Mouse (Mus musculus) thymus, adult 18-20 months (tissue): ENCODE results near the gene Rnpc3.
"Not testable (repeated sequence)": the region's sequence is repeated elsewhere in the genome, so short reads cannot be mapped to it uniquely, and the experiment has no call there.

Experiments used
- DNase-seq, 2 experiments: peaks; one replicate each; pipeline ENCODE4 v3.0.0; 2022; ENCODE audit warnings: mixed read lengths in 2 of 2

Gene Rnpc3

DNA sequence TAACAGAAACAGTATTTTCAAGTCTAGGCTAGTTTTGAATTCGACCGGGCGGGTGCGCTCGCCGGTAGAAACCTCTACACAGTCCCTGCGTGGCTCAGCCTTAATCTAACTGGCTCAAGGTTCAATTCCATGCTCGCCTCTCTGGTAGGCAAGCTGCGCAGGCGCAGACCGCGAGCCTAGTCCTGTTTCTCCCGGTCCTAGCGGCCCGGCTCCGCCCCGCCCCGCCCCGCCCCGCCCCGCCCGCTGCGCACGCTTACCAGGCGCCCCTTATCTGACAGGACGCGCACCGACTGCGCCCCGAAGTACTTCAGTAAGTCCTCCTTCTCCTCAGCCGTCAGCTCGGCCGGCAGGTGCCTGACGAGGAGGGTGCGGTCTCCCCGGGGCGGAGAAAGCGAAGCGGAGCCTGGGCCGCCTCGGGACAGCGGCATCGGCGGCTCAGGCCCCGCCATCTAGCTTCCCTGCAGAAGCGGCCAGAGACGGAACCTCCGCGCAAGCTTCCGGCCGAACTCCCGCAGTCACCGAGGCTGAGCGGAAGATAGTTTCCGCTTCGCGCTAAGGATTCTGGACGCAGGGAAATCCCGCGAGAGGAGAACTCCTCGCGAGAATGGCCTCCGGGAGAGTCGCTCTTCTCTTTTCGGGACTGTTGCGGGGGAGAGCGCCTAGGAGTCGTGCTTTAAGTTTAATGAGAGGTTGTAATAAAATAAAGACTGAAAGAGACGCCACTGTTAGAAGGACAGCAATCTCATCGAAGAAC is at the start of gene Rnpc3:
TSS of gene Rnpc3 (minus strand) at position 544 of the 754 bp plus-strand sequence.
- DNase-seq: peak; percentile 87 to 93

GRCm38 (mm10) chr3:113656940-113657339 is 27.0 kb upstream of the Rnpc3 start:
- no peak for DNase-seq

GRCm38 (mm10) chr3:113654335-113654734 is 24.4 kb upstream of the Rnpc3 start:
- DNase-seq: no peak

DNA sequence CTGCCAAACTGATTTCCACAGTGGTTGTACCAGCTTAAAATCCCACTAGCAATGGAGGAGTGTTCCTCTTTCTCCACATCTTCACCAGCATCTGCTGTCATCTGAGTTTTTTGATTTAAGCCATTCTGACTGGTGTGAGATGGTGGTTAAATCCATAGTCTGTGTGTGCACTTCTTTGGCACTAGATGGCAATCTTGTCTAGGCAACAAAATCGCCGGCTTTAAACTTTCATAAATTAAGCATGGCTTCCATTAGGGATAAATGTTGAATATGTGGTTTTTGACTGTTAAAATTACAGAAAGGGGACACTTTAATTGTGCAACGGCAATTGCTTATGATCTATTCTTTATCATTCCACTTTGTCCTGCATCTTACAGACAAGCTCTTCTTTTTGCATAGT is 21.4 kb upstream of the Rnpc3 start:
- not testable (repeated sequence) for DNase-seq

DNA sequence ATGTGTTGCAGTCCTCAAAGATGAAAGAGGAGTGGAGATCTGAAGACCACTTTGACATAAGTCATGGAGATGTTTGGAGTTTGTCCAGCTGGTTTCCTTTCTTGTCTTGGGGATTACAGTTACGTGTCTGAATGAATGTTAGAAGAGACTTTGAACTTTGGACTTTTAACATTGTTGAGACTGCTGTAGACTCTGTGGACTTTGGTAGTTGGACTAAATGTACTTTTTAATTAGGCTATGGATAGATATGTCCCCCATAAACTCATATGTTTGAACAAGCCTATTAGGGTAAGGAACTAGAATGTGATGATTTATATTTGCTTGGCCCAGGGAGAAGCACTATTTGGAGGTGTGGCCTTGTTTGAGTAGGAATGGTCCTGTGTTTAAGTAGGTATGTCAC is 9.6 kb upstream of the Rnpc3 start:
- no peak for DNase-seq

DNA sequence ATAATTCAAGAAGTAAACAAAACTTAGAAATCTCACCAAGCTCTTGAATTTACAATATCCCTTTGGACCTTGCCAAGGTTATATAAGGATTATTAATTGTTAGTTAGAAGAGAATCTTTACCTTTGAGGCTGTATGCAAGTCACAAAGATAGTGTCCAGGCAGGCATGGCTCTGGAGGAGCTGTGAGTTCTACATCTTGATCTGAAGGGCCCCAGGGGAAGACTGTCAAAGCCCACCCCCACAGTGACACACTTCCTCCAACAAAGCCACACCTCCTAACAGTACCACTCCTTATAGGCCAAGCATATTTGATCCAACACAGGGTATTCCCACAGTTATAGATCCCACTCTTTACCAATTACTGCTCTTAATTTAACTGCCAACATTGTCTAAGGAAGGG is 4.3 kb upstream of the Rnpc3 start:
- DNase-seq: no peak

GRCm38 (mm10) chr3:113631611-113632010 is 1.7 kb upstream of the Rnpc3 start:
- no peak for DNase-seq

DNA sequence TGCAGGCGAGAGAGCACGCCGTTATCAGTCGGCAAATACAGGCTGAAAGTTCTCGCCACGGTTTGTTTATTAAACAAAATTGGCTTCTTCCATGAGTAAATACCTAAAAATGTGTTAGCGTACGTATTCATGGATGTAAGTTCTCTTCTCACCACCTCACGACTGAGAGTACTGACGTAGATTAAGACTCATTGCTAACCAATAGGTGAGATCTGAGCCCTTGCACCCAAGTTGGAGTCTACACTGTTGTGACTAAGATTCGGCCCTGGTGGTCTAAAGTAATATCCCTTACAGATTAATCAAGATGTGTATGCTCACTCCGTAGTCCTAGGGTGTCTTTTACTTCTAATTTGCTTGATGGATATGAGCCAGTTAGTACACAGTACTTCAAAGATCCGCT is 615 bp upstream of the Rnpc3 start:
- no peak for DNase-seq

- DNase-seq: no peak
Observed at GRCm38 (mm10) chr3:113606599-113606998, 23.4 kb downstream of the Rnpc3 start, which contains the start of gene Amy1. Amy1 (minus strand) TSS chr3:113606699.

DNA sequence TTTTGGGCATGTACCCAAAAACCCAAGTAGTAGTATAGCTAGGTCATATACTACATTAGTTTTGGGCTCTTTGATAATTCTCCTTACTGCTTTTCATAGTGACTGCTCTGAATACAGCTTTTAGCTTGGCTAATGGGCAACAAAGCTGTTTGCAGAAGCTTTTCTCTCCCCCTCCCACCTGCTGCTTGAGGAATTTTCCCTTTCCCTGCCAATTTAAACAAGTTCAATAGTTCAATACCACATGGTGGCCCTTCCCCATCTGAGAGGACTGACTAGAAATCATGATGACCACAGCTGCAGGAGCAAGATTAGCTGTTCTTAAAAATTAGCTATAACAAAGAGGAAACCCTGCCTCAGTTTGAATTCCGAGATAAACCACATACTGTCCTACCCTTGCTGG is 39.1 kb downstream of the Rnpc3 start:
- DNase-seq: no peak

- DNase-seq: no peak
Observed at GRCm38 (mm10) chr3:113574578-113574977, 55.4 kb downstream of the Rnpc3 start.

- DNase-seq: no peak
Observed at GRCm38 (mm10) chr3:113574138-113574537, 55.8 kb downstream of the Rnpc3 start.

- DNase-seq: no peak
Observed at GRCm38 (mm10) chr3:113572158-113572557, 57.8 kb downstream of the Rnpc3 start.
